Mouse (Mus musculus) hindbrain, embryonic 14.5 days (tissue): ENCODE data around the gene Mafk. TPM values are rescaled to one million over a fixed set of nuclear protein-coding genes. Genes with fewer than 3 reads are reported as not detected.

Source experiments
- ATAC-seq: fragments of 200-750 bp; cut with Nextera tagmentation; 2 replicates; pipeline ENCODE4 v1.8.0; 2017; ENCODE audit warnings: moderate number of reproducible peaks, mild to moderate bottlenecking, moderate TSS enrichment, moderate library complexity; ENCODE audit not compliant: low FRiP score
- DNase-seq: peaks from one replicate; pipeline ENCODE4 v3.0.0-alpha.2; 2015; ENCODE audit warnings: low spot score
- H3K27ac ChIP-seq: fragments of 300-500 bp; sonication (generic); 2 replicates; pipeline ENCODE4 v1.5.1; 2014; ENCODE audit warnings: mild to moderate bottlenecking, moderate library complexity
- H3K27me3 ChIP-seq: fragments of 300-500 bp; sonication (generic); 2 replicates; pipeline ENCODE4 v1.6.1; 2014; ENCODE audit warnings: mild to moderate bottlenecking, low read length, mixed read lengths; ENCODE audit not compliant: control insufficient read depth, insufficient read depth
- H3K36me3 ChIP-seq: fragments of 300-500 bp; sonication (generic); replicated peaks from 2 replicates; pipeline ENCODE4 v1.6.1; 2014; ENCODE audit not compliant: control insufficient read depth, insufficient read depth
- H3K4me1 ChIP-seq: fragments of 300-500 bp; sonication (generic); replicated peaks from 2 replicates; pipeline ENCODE4 v1.6.1; 2014; ENCODE audit warnings: antibody characterized with exemption, low read length, mixed read lengths; ENCODE audit not compliant: control insufficient read depth, insufficient read depth
- H3K4me2 ChIP-seq: fragments of 300-500 bp; sonication (generic); replicated peaks from 2 replicates; pipeline ENCODE4 v1.6.1; 2014; ENCODE audit warnings: mild to moderate bottlenecking, moderate library complexity
- H3K4me3 ChIP-seq: fragments of 300-500 bp; sonication (generic); replicated peaks from 2 replicates; pipeline ENCODE4 v1.5.1; 2014; ENCODE audit warnings: mild to moderate bottlenecking, low read length
- H3K9ac ChIP-seq: fragments of 300-500 bp; sonication (generic); 2 replicates; pipeline ENCODE4 v1.6.1; 2014
- H3K9me3 ChIP-seq: fragments of 300-500 bp; sonication (generic); 2 replicates; pipeline ENCODE4 v1.6.1; 2016; ENCODE audit warnings: low read length; ENCODE audit not compliant: control insufficient read depth
- WGBS: fragments of 180-500 bp; shearing (Covaris S2); extraction: QIAGEN DNeasy Blood & Tissue Kit; methylation state at CpG from one replicate; pipeline ENCODE4 v1.1.7; 2014; 5-methylcytosine and 5-hydroxymethylcytosine counted together
- polyA plus RNA-seq: library from polyadenylated mRNA; unstranded; fragments of >200 nt; fragmentation: Nextera tagmentation; extraction: Ambion mirVana; gene quantifications from 2 replicates; pipeline ENCODE4 v1.2.1, GENCODE M21; 2014

The Mafk gene
- polyA plus RNA-seq, 1 experiment from 2014 or later = 7.1 TPM

GRCm38 (mm10) chr5:139794137-139794536 is 2.8 kb downstream of the Mafk start:
- no peaks in the 10 kb centered on the region for H3K9me3 ChIP-seq
- no peak overlapping the region for H3K9ac ChIP-seq
- H3K27ac ChIP-seq = no peak overlapping the region
- ATAC-seq (no peak), DNase-seq (no peak)
- no peaks in the 10 kb centered on the region; the same call in 1 of the 2 replicates for H3K27me3 ChIP-seq
- no peaks in the 10 kb centered on the region for H3K36me3 ChIP-seq
- peaks cover 39% of the 10 kb centered on the region for H3K4me1 ChIP-seq
- WGBS = 91% methylated on average over 5 of the region's 5 CpGs
- H3K4me3 ChIP-seq = no peak overlapping the region
- H3K4me2 ChIP-seq = no peak overlapping the region

- ATAC-seq (no peak), DNase-seq (no peak)
- Histone ChIP-seq H3K9ac (no peak overlapping the region), H3K27ac (no peak overlapping the region), H3K4me3 (no peak overlapping the region), H3K4me2 (no peak overlapping the region), H3K9me3 (no peaks in the 10 kb centered on the region), H3K4me1 (peaks cover 42% of the 10 kb centered on the region), H3K27me3 (no peaks in the 10 kb centered on the region; the same call in 1 of the 2 replicates), H3K36me3 (peaks cover 6% of the 10 kb centered on the region)
- 73% methylated on average over 10 of the region's 10 CpGs for WGBS
Observed at GRCm38 (mm10) chr5:139794938-139795337, 3.6 kb downstream of the Mafk start.

DNA sequence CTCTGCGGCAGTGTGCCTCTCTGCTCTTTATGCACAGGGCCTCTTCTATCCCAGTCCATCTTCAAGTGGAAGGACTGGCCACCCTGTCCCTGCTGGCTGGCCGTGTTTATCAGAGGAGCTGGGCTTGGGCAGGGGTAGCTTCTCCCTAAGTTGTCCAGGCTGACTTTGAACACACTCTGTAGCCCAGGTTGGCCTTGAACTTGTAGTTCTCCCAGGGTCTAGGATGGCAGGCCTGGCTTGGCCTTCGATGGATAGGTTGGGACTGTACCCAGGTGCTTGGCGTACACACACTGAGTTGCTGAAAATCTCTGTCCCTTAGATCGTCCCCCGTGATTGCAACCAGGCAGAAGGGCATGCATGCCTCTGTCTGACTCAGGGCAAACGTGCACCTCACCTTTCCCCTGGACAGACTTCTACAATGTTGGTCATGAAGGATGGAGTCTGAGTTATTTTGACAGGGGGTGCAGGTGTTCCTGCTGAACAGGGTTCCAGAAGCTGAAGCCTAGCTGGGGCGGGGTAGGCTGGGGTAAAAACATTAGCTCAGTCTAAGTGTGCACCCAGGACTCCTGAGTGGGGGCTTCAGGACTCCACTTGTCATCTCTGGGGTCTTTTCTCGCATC is 4.8 kb downstream of the Mafk start:
- H3K27ac ChIP-seq = no peak overlapping the region
- H3K4me1 ChIP-seq = peaks cover 42% of the 10 kb centered on the region
- H3K4me3 ChIP-seq = no peak overlapping the region
- WGBS = 76% methylated on average over 9 of the region's 9 CpGs
- H3K9me3 ChIP-seq = no peaks in the 10 kb centered on the region
- DNase-seq (no peak), ATAC-seq (no peak)
- H3K27me3 ChIP-seq = no peaks in the 10 kb centered on the region; the same call in 1 of the 2 replicates
- H3K4me2 ChIP-seq = no peak overlapping the region
- no peak overlapping the region for H3K9ac ChIP-seq
- peaks cover 18% of the 10 kb centered on the region for H3K36me3 ChIP-seq

DNA sequence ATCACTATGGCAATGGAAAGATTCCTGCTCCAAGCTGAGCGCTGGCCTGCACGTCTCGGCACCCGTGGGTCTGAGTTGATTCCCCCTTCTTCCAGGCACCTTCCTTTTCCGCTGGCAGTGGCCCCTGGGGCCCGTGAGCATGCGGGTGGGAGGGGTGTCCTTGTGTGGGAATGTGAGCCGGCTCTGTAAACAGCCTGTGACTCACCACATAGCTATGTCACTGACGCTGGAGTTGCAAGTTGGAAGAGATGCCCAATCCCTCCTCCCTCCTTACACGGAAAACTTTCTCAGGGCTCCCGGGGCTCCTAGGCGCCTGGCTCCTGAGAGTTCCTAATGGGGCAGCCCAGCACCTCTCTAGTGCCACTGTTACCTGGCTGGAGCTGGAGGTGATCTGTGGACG is 5.6 kb downstream of the Mafk start:
- Histone ChIP-seq H3K36me3 (peaks cover 26% of the 10 kb centered on the region), H3K4me1 (peaks cover 39% of the 10 kb centered on the region), H3K27ac (peak overlapping the region; percentile 94), H3K4me3 (no peak overlapping the region), H3K9ac (no peak overlapping the region), H3K4me2 (peak overlapping the region; percentile 72), H3K27me3 (no peaks in the 10 kb centered on the region; the same call in 1 of the 2 replicates), H3K9me3 (no peaks in the 10 kb centered on the region)
- WGBS = 14% methylated on average over 13 of the region's 13 CpGs
- ATAC-seq (peak; percentile 5; the same call in 1 of the 2 replicates), DNase-seq (peak; percentile 44)

DNA sequence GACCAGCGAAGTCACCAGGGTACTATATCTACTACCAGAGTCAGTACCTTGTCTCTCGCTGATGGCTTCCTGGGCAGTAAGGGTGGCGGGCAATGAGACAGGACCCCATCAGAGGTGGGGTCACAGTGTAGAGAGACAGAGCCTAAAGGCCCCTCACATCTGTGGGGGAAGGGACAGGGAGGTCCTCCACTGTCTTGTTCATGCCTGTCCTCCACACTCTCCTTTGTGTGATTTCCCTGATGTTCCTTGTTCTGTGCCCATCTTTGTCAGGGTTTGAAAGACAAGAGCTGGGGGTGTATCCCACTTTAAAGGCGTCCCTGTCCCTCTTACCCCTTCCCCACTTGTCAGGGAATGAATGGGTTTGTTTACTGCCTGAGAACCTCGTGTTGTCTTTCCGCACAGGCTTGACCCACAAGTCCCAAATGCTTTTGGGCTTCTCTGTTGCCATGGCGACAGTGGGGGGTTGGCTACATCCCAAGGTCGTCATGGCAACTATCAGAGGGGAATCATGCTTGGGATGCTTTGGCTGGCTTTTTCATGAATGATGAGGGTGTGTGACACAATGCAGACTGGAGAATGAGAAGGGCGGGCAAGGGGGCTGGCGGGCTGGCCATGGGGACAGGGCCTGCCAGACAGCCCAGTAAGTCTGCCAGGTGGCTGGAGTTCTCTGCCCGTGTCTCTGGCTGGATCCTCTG is 6.3 kb downstream of the Mafk start:
- peaks cover 32% of the 10 kb centered on the region for H3K4me1 ChIP-seq
- H3K4me2 ChIP-seq = peak overlapping the region; percentile 72
- H3K4me3 ChIP-seq = peak overlapping the region; percentile 30
- no peaks in the 10 kb centered on the region for H3K9me3 ChIP-seq
- DNase-seq (peak; percentile 95), ATAC-seq (peak; percentile 89)
- H3K27me3 ChIP-seq = no peaks in the 10 kb centered on the region; the same call in 1 of the 2 replicates
- peaks cover 30% of the 10 kb centered on the region for H3K36me3 ChIP-seq
- peak overlapping the region; percentile 94 for H3K27ac ChIP-seq
- WGBS = 13% methylated on average over 11 of the region's 11 CpGs
- peak overlapping the region; percentile 60 for H3K9ac ChIP-seq

DNA sequence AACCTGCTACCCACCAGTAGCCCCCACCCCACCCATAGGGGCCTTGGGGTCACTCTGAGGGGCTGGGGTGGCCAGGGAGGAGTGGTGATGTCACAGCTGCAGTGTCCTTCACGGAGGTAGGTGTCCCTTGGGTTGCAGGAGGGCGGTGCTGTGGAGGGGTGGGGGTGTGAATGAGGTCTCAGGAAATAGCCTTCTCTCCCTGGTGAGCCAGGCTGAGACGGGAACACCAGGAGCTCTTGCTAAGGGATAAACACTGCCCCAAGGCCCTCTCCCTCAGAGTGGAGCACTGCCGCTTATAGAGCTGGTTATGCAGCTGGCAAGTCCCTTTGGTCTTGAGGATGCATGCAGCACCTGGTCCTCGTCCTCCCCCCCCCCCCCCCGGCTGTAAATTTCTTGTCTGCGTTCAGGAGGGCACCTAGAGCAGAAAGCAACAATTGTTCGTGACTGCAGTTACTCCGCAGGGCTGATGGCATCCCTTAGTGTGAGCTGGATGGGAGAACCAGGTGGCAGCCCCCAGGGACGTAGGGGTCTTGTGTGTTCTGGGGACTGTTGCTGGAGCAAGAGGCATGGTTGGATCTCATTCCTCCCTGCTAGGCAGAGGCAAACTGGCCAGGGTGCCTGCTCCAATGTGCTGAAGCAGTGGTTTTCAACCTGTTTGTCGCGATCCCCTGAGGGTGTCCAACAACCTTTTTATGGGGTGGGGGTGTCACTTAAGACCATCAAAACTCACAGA is 7.0 kb downstream of the Mafk start:
- Histone ChIP-seq H3K27ac (peak overlapping the region; percentile 94), H3K9ac (peak overlapping the region; percentile 60), H3K9me3 (no peaks in the 10 kb centered on the region), H3K4me3 (peak overlapping the region; percentile 30), H3K4me1 (peaks cover 30% of the 10 kb centered on the region), H3K4me2 (peak overlapping the region; percentile 72), H3K27me3 (no peaks in the 10 kb centered on the region), H3K36me3 (peaks cover 30% of the 10 kb centered on the region)
- ATAC-seq = no peak
- no peak for DNase-seq
- 30% methylated on average over 12 of the region's 12 CpGs for WGBS

- Histone ChIP-seq H3K9me3 (no peaks in the 10 kb centered on the region), H3K4me1 (peaks cover 30% of the 10 kb centered on the region), H3K9ac (peak overlapping the region; percentile 60), H3K4me2 (peak overlapping the region; percentile 72), H3K27ac (peak overlapping the region; percentile 94), H3K36me3 (peaks cover 30% of the 10 kb centered on the region), H3K4me3 (no peak overlapping the region), H3K27me3 (no peaks in the 10 kb centered on the region)
- WGBS = 93% methylated on average over 9 of the region's 9 CpGs
- DNase-seq = no peak
- ATAC-seq = no peak
Observed at GRCm38 (mm10) chr5:139799041-139799440, 7.7 kb downstream of the Mafk start.

DNA sequence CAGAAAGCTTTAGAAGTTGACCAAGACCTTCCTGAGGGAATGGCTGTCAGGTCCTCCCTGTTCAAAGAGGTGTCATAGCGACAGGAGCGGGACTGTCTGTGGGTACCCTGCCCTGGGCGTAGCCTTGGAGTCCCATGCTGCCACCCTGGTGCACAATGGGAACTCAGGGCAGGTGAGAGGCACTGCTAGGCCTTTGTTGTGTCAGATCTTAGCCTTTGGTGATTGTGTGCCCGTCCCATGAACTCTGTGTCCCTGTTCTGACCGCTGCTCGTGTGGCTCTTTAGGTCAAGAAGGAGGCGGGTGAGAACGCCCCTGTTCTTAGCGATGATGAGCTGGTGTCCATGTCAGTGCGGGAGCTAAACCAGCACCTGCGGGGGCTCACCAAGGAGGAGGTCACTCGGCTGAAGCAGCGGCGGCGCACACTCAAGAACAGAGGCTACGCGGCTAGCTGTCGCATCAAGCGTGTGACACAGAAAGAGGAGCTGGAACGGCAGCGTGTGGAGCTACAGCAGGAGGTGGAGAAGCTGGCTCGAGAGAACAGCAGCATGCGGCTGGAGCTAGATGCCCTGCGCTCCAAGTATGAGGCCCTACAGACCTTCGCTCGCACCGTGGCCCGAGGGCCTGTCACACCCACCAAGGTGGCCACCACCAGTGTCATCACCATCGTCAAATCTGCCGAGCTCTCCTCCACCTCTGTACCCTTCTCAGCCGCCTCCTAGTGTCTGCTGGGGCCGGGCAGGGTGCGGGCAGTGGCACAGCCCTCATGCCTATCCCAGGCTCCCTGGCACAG is 8.7 kb downstream of the Mafk start:
- Histone ChIP-seq H3K9ac (no peak overlapping the region), H3K27me3 (no peaks in the 10 kb centered on the region), H3K4me2 (no peak overlapping the region), H3K27ac (no peak overlapping the region), H3K36me3 (peaks cover 30% of the 10 kb centered on the region), H3K4me1 (peaks cover 30% of the 10 kb centered on the region), H3K4me3 (no peak overlapping the region), H3K9me3 (no peaks in the 10 kb centered on the region)
- DNase-seq (no peak), ATAC-seq (no peak)
- WGBS = 88% methylated on average over 33 of the region's 33 CpGs
